Comparison of ENCODE assay signal across 21 mouse cellular contexts in the genomic region with DNA sequence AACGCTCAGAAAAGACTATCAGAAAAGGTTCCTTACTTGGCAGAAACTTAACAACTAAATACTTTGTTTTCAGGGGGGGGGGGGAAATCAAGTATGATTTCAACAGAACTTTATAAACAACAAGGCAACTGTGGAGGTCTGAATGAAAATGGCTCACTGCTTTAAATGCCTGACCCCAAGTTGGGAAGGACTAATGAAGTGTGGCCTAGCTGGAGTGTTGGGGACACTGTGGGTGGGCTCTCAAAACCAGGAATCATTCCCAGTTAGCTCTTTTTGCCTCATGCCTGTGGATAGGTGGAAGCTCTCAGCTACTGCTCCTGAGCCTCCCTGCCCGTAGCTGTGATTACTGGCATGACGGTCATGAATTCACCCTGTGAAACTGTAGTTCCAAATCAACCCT. TPM values are rescaled to one million over a fixed set of nuclear protein-coding genes. Genes with fewer than 3 reads are reported as not detected.
"Had no signal": no experiment of that assay in that cellular context is flagged by ENCODE, and none has a peak within 500 bp of the region (broad histone marks: within the 10 kb centered on the region; RNA-seq: fewer than 3 reads in every experiment).

No protein-coding gene starts in this region.

- H3K27ac ChIP-seq: liver, embryonic 13.5 days; liver, embryonic 15.5 days; macrophage; midbrain, embryonic 13.5 days; midbrain, embryonic 15.5 days; neural tube, embryonic 12.5 days; stomach, embryonic 15.5 days; stomach, postnatal 0 days had no signal

- ATAC-seq: liver, postnatal 0 days; midbrain, embryonic 13.5 days; midbrain, embryonic 15.5 days had no signal

- H3K4me2 ChIP-seq: liver, embryonic 11.5 days; liver, embryonic 13.5 days; liver, embryonic 15.5 days; midbrain, embryonic 11.5 days; midbrain, embryonic 13.5 days; midbrain, embryonic 15.5 days; neural tube, embryonic 12.5 days; stomach, embryonic 15.5 days had no signal

- H3K4me1 ChIP-seq: midbrain, embryonic 13.5 days; midbrain, embryonic 15.5 days; neural tube, embryonic 12.5 days; stomach, embryonic 15.5 days had no signal

- H3K9ac ChIP-seq: liver, embryonic 13.5 days; liver, embryonic 15.5 days; liver, postnatal 0 days; midbrain, embryonic 13.5 days; midbrain, embryonic 15.5 days; neural tube, embryonic 12.5 days; stomach, embryonic 15.5 days had no signal

- H3K9me3 ChIP-seq: liver, embryonic 13.5 days; liver, embryonic 15.5 days; megakaryocyte, embryonic 14.5 days; midbrain, embryonic 13.5 days; midbrain, embryonic 15.5 days; neural tube, embryonic 12.5 days; stomach, embryonic 15.5 days had no signal

- H3K4me3 ChIP-seq: liver, embryonic 13.5 days; liver, embryonic 15.5 days; megakaryocyte, embryonic 14.5 days; midbrain, embryonic 13.5 days; midbrain, embryonic 15.5 days; neural tube, embryonic 12.5 days; stomach, embryonic 15.5 days had no signal

- H3K36me3 ChIP-seq: midbrain, embryonic 15.5 days had no signal

- DNase-seq: liver; liver, embryonic 13.5 days; liver, postnatal 0 days; right cerebral cortex, postnatal 14 days; thymus, adult 2 months; thymus, postnatal 25 days; thymus, postnatal 4 days had no signal

- H3K27me3 ChIP-seq: liver, embryonic 13.5 days; liver, embryonic 15.5 days; megakaryocyte, embryonic 14.5 days; midbrain, embryonic 13.5 days; midbrain, embryonic 15.5 days; neural tube, embryonic 12.5 days; stomach, embryonic 15.5 days had no signal

RNA-seq across cellular contexts. Expression of a gene that starts 36.5 kb away (rescaled TPM):
- polyA plus RNA-seq: macrophage; midbrain, embryonic 11.5 days; midbrain, embryonic 13.5 days; midbrain, embryonic 15.5 days; midbrain, postnatal 0 days; neural tube, embryonic 12.5 days; neural tube, embryonic 14.5 days; spleen, adult 2 months; stomach, postnatal 0 days; urinary bladder, adult 2 months had no signal
